ENCODE assay signal across 15 mouse cellular contexts in genomic region chr19:55626952-55627351, GRCm38 (mm10).
DNase-seq lines count a peak whose midpoint lies in the region; ATAC-seq lines count a peak whose summit lies in the region.
"Had no signal": no experiment of that assay in that cellular context is flagged by ENCODE, and none has a peak within 500 bp of the region (broad histone marks: within the 10 kb centered on the region; RNA-seq: fewer than 3 reads in every experiment).

No protein-coding gene starts in this region.

- no peak for DNase-seq in hindbrain, embryonic 10.5 days (ENCODE audit: low spot score)
- DNase-seq in forebrain, embryonic 14.5 days (ENCODE audit: low spot score) = peak; percentile 57
- DNase-seq in retina, embryonic 14.5 days (ENCODE audit: low spot score) = no peak
- DNase-seq in cerebellum, adult 9-10 months = no peak
- DNase-seq in thymus, postnatal 4 days = no peak
- DNase-seq: heart, postnatal 36 days; liver; lung, adult 18-20 months; right cerebral cortex, postnatal 4 days; thymus, postnatal 25 days had no signal

- H3K27me3 ChIP-seq in hindbrain, embryonic 13.5 days = peaks cover 51% of the 10 kb centered on the region
- H3K27me3 ChIP-seq in hindbrain, embryonic 10.5 days (ENCODE audit: insufficient read depth, poor library complexity, severe bottlenecking) = peaks cover 29% of the 10 kb centered on the region
- H3K27me3 ChIP-seq in forebrain, embryonic 14.5 days (replicated peaks; ENCODE audit: control insufficient read depth, insufficient read depth, low read length) = no peaks in the 10 kb centered on the region; the same call in 1 of the 2 replicates
- peaks cover 23% of the 10 kb centered on the region for H3K27me3 ChIP-seq in limb, embryonic 13.5 days
- peaks cover 46% of the 10 kb centered on the region for H3K27me3 ChIP-seq in neural tube, embryonic 13.5 days
- H3K27me3 ChIP-seq: heart, embryonic 13.5 days had no signal

- H3K27ac ChIP-seq in hindbrain, embryonic 13.5 days = no peak overlapping the region
- no peak overlapping the region for H3K27ac ChIP-seq in hindbrain, embryonic 10.5 days
- no peak overlapping the region for H3K27ac ChIP-seq in forebrain, embryonic 14.5 days (ENCODE audit: low read depth, low read length)
- no peak overlapping the region for H3K27ac ChIP-seq in limb, embryonic 13.5 days
- no peak overlapping the region for H3K27ac ChIP-seq in neural tube, embryonic 13.5 days (replicated peaks)
- H3K27ac ChIP-seq: heart, embryonic 13.5 days had no signal

- H3K4me1 ChIP-seq in hindbrain, embryonic 13.5 days (replicated peaks) = peaks cover 39% of the 10 kb centered on the region
- H3K4me1 ChIP-seq in hindbrain, embryonic 10.5 days (replicated peaks) = peaks cover 61% of the 10 kb centered on the region
- H3K4me1 ChIP-seq in forebrain, embryonic 14.5 days (ENCODE audit: control insufficient read depth, insufficient read depth, low read length) = peaks cover 17% of the 10 kb centered on the region
- H3K4me1 ChIP-seq in limb, embryonic 13.5 days = peaks cover 31% of the 10 kb centered on the region
- peaks cover 38% of the 10 kb centered on the region for H3K4me1 ChIP-seq in neural tube, embryonic 13.5 days (replicated peaks)

- no peak overlapping the region; the same call in 1 of the 2 replicates for H3K9ac ChIP-seq in hindbrain, embryonic 13.5 days
- no peak overlapping the region for H3K9ac ChIP-seq in forebrain, embryonic 14.5 days (ENCODE audit: low read length)
- no peak overlapping the region; the same call in 1 of the 2 replicates for H3K9ac ChIP-seq in limb, embryonic 13.5 days
- H3K9ac ChIP-seq in neural tube, embryonic 13.5 days = 0 out of 2 replicates have a peak overlapping the region, but pooled peaks have one; percentile 31
- H3K9ac ChIP-seq: heart, embryonic 13.5 days had no signal

- ATAC-seq in hindbrain, embryonic 13.5 days (ENCODE audit: low FRiP score) = no peak
- ATAC-seq in forebrain, embryonic 14.5 days = 0 out of 2 replicates have a peak, but pooled peaks have one; percentile 26
- ATAC-seq in limb, embryonic 13.5 days (ENCODE audit: low FRiP score, low read depth) = no peak
- no peak for ATAC-seq in neural tube, embryonic 13.5 days (ENCODE audit: low read depth)
- ATAC-seq: intestine, embryonic 16.5 days had no signal

- H3K9me3 ChIP-seq in hindbrain, embryonic 13.5 days = no peaks in the 10 kb centered on the region
- no peaks in the 10 kb centered on the region for H3K9me3 ChIP-seq in hindbrain, embryonic 10.5 days
- H3K9me3 ChIP-seq in forebrain, embryonic 14.5 days (replicated peaks; ENCODE audit: control insufficient read depth, low read length) = no peaks in the 10 kb centered on the region
- H3K9me3 ChIP-seq in limb, embryonic 13.5 days = no peaks in the 10 kb centered on the region
- H3K9me3 ChIP-seq in neural tube, embryonic 13.5 days = no peaks in the 10 kb centered on the region
- H3K9me3 ChIP-seq: heart, embryonic 13.5 days had no signal

- peak overlapping the region; percentile 18; the same call in 1 of the 2 replicates for H3K4me2 ChIP-seq in hindbrain, embryonic 13.5 days
- H3K4me2 ChIP-seq in forebrain, embryonic 14.5 days (ENCODE audit: low read length) = peak overlapping the region; percentile 44
- peak overlapping the region; percentile 52 for H3K4me2 ChIP-seq in limb, embryonic 13.5 days (replicated peaks)
- H3K4me2 ChIP-seq in neural tube, embryonic 13.5 days = peak overlapping the region; percentile 42
- H3K4me2 ChIP-seq: heart, embryonic 13.5 days had no signal

- H3K4me3 ChIP-seq in hindbrain, embryonic 13.5 days = no peak overlapping the region
- H3K4me3 ChIP-seq in hindbrain, embryonic 10.5 days = no peak overlapping the region
- H3K4me3 ChIP-seq in forebrain, embryonic 14.5 days (ENCODE audit: low read depth, low read length) = no peak overlapping the region
- no peak overlapping the region for H3K4me3 ChIP-seq in limb, embryonic 13.5 days
- no peak overlapping the region for H3K4me3 ChIP-seq in neural tube, embryonic 13.5 days
- H3K4me3 ChIP-seq: heart, embryonic 13.5 days had no signal

- no peaks in the 10 kb centered on the region for H3K36me3 ChIP-seq in hindbrain, embryonic 13.5 days
- no peaks in the 10 kb centered on the region for H3K36me3 ChIP-seq in hindbrain, embryonic 10.5 days
- no peaks in the 10 kb centered on the region for H3K36me3 ChIP-seq in forebrain, embryonic 14.5 days (ENCODE audit: control insufficient read depth, insufficient read depth, low read length)
- H3K36me3 ChIP-seq in limb, embryonic 13.5 days = no peaks in the 10 kb centered on the region; the same call in 1 of the 2 replicates
- no peaks in the 10 kb centered on the region for H3K36me3 ChIP-seq in neural tube, embryonic 13.5 days
- H3K36me3 ChIP-seq: heart, embryonic 13.5 days had no signal

- 52% methylated on average over 12 of the region's 12 CpGs for WGBS in hindbrain, embryonic 13.5 days
- 73% methylated on average over 12 of the region's 12 CpGs for WGBS in hindbrain, embryonic 10.5 days
- 20% methylated on average over 12 of the region's 12 CpGs for WGBS in forebrain, embryonic 14.5 days
- 29% methylated on average over 12 of the region's 12 CpGs for WGBS in limb, embryonic 13.5 days
- WGBS in neural tube, embryonic 13.5 days = 33% methylated on average over 12 of the region's 12 CpGs
